Mouse (Mus musculus) neural tube, embryonic 13.5 days (tissue): ENCODE measurements around the gene Rps6kc1. TPM values are rescaled to one million over a fixed set of nuclear protein-coding genes. Genes with fewer than 3 reads are reported as not detected.

Source experiments
- ATAC-seq: fragments of 200-750 bp; cut with Nextera tagmentation; 2 replicates; pipeline ENCODE4 v1.8.0; 2017; ENCODE audit warnings: low read depth, mild to moderate bottlenecking, moderate TSS enrichment, moderate library complexity
- H3K27ac ChIP-seq: fragments of 300-500 bp; sonication (generic); replicated peaks from 2 replicates; pipeline ENCODE4 v1.5.1; 2015; ENCODE audit warnings: moderate library complexity, mild to moderate bottlenecking, inconsistent platforms
- H3K27me3 ChIP-seq: fragments of 300-500 bp; sonication (generic); 2 replicates; pipeline ENCODE4 v1.6.1; 2015; ENCODE audit warnings: mild to moderate bottlenecking, inconsistent platforms
- H3K36me3 ChIP-seq: fragments of 300-500 bp; sonication (generic); 2 replicates; pipeline ENCODE4 v1.6.1; 2015; ENCODE audit warnings: mild to moderate bottlenecking, inconsistent platforms
- H3K4me1 ChIP-seq: fragments of 300-500 bp; sonication (generic); replicated peaks from 2 replicates; pipeline ENCODE4 v1.6.1; 2015; ENCODE audit warnings: inconsistent platforms
- H3K4me2 ChIP-seq: fragments of 300-500 bp; sonication (generic); 2 replicates; pipeline ENCODE4 v1.6.1; 2015; ENCODE audit warnings: inconsistent platforms, mild to moderate bottlenecking, moderate library complexity
- H3K4me3 ChIP-seq: fragments of 300-500 bp; sonication (generic); 2 replicates; pipeline ENCODE4 v1.5.1; 2015; ENCODE audit warnings: mild to moderate bottlenecking, inconsistent platforms
- H3K9ac ChIP-seq: fragments of 300-500 bp; sonication (generic); 2 replicates; pipeline ENCODE4 v1.6.1; 2015; ENCODE audit warnings: moderate library complexity, mild to moderate bottlenecking, inconsistent platforms
- H3K9me3 ChIP-seq: fragments of 300-500 bp; sonication (generic); 2 replicates; pipeline ENCODE4 v1.6.1; 2016; ENCODE audit warnings: inconsistent platforms
- WGBS: fragments of 180-500 bp; shearing (Covaris S2); methylation state at CpG from one replicate; pipeline ENCODE4 v1.1.7; 2015; 5-methylcytosine and 5-hydroxymethylcytosine counted together
- polyA plus RNA-seq: library from polyadenylated mRNA; unstranded; fragments of >200 nt; fragmentation: Nextera tagmentation; extraction: Ambion mirVana; gene quantifications from 2 replicates; pipeline ENCODE4 v1.2.1, GENCODE M21; 2015

Gene Rps6kc1
- polyA plus RNA-seq, 1 experiment from 2014 or later, result 26.9 TPM

GRCm38 (mm10) chr1:190690528-190691262 lies 220.9 kb downstream of the Rps6kc1 start:
- peaks cover 27% of the 10 kb centered on the region for H3K4me1 ChIP-seq
- ATAC-seq, result peak; percentile 45
- no peaks in the 10 kb centered on the region for H3K27me3 ChIP-seq
- 61% methylated on average over 29 of the region's 29 CpGs for WGBS
- no peak overlapping the region for H3K9ac ChIP-seq
- no peaks in the 10 kb centered on the region for H3K36me3 ChIP-seq
- H3K4me3 ChIP-seq, result no peak overlapping the region
- H3K4me2 ChIP-seq, result no peak overlapping the region; the same call in 1 of the 2 replicates
- no peaks in the 10 kb centered on the region for H3K9me3 ChIP-seq
- peak overlapping the region; percentile 46; the same call in 1 of the 2 replicates for H3K27ac ChIP-seq

- 95% methylated on average over 7 of the region's 7 CpGs for WGBS
- H3K4me3 ChIP-seq, result no peak overlapping the region
- no peak for ATAC-seq
- H3K36me3 ChIP-seq, result no peaks in the 10 kb centered on the region
- no peak overlapping the region for H3K9ac ChIP-seq
- H3K27me3 ChIP-seq, result no peaks in the 10 kb centered on the region
- H3K4me2 ChIP-seq, result no peak overlapping the region
- H3K27ac ChIP-seq, result peak overlapping the region; percentile 20
- H3K9me3 ChIP-seq, result no peaks in the 10 kb centered on the region
- H3K4me1 ChIP-seq, result peaks cover 24% of the 10 kb centered on the region
These were observed 228.5 kb downstream of the Rps6kc1 start for GRCm38 (mm10) chr1:190683060-190683459.

GRCm38 (mm10) chr1:190682021-190682926 lies 229.3 kb downstream of the Rps6kc1 start:
- peak overlapping the region; percentile 39 for H3K4me2 ChIP-seq
- no peaks in the 10 kb centered on the region for H3K27me3 ChIP-seq
- H3K9ac ChIP-seq, result peak overlapping the region; percentile 48; the same call in 1 of the 2 replicates
- H3K36me3 ChIP-seq, result no peaks in the 10 kb centered on the region
- 35% methylated on average over 25 of the region's 25 CpGs for WGBS
- peak; percentile 75 for ATAC-seq
- no peaks in the 10 kb centered on the region for H3K9me3 ChIP-seq
- H3K4me3 ChIP-seq, result peak overlapping the region; percentile 11; the same call in 1 of the 2 replicates
- H3K4me1 ChIP-seq, result peaks cover 24% of the 10 kb centered on the region
- peak overlapping the region; percentile 75 for H3K27ac ChIP-seq

GRCm38 (mm10) chr1:190675455-190675854 lies 236.1 kb downstream of the Rps6kc1 start:
- H3K36me3 ChIP-seq, result no peaks in the 10 kb centered on the region
- no peaks in the 10 kb centered on the region for H3K4me1 ChIP-seq
- no peaks in the 10 kb centered on the region for H3K27me3 ChIP-seq
- no peak for ATAC-seq
- no peaks in the 10 kb centered on the region for H3K9me3 ChIP-seq
- H3K27ac ChIP-seq, result no peak overlapping the region
- no peak overlapping the region for H3K4me2 ChIP-seq
- no peak overlapping the region for H3K9ac ChIP-seq
- 79% methylated on average over 3 of the region's 3 CpGs for WGBS
- H3K4me3 ChIP-seq, result no peak overlapping the region

- H3K9me3 ChIP-seq, result no peaks in the 10 kb centered on the region
- ATAC-seq, result no peak
- peaks cover 3% of the 10 kb centered on the region; the same call in 1 of the 2 replicates for H3K4me1 ChIP-seq
- no peak overlapping the region for H3K9ac ChIP-seq
- no peaks in the 10 kb centered on the region for H3K27me3 ChIP-seq
- no peak overlapping the region for H3K4me3 ChIP-seq
- no peak overlapping the region for H3K27ac ChIP-seq
- no peak overlapping the region for H3K4me2 ChIP-seq
- 83% methylated on average over 10 of the region's 10 CpGs for WGBS
- no peaks in the 10 kb centered on the region for H3K36me3 ChIP-seq
These were observed 242.5 kb downstream of the Rps6kc1 start for GRCm38 (mm10) chr1:190669099-190669498.

GRCm38 (mm10) chr1:190667821-190668220 lies 243.7 kb downstream of the Rps6kc1 start:
- H3K9ac ChIP-seq, result no peak overlapping the region
- ATAC-seq, result no peak
- no peaks in the 10 kb centered on the region for H3K27me3 ChIP-seq
- no peaks in the 10 kb centered on the region for H3K9me3 ChIP-seq
- no peaks in the 10 kb centered on the region for H3K36me3 ChIP-seq
- no peak overlapping the region for H3K4me3 ChIP-seq
- 97% methylated on average over 11 of the region's 11 CpGs for WGBS
- no peak overlapping the region for H3K4me2 ChIP-seq
- H3K4me1 ChIP-seq, result peaks cover 3% of the 10 kb centered on the region; the same call in 1 of the 2 replicates
- no peak overlapping the region for H3K27ac ChIP-seq

- no peak overlapping the region for H3K9ac ChIP-seq
- H3K27ac ChIP-seq, result no peak overlapping the region
- H3K4me2 ChIP-seq, result no peak overlapping the region
- 83% methylated on average over 5 of the region's 5 CpGs for WGBS
- no peak for ATAC-seq
- H3K4me1 ChIP-seq, result peaks cover 3% of the 10 kb centered on the region; the same call in 1 of the 2 replicates
- H3K36me3 ChIP-seq, result no peaks in the 10 kb centered on the region
- H3K27me3 ChIP-seq, result no peaks in the 10 kb centered on the region
- no peak overlapping the region for H3K4me3 ChIP-seq
- H3K9me3 ChIP-seq, result no peaks in the 10 kb centered on the region
These were observed 244.2 kb downstream of the Rps6kc1 start for GRCm38 (mm10) chr1:190667326-190667725.

- Histone ChIP-seq H3K27me3 (no peaks in the 10 kb centered on the region), H3K27ac (no peak overlapping the region), H3K4me2 (no peak overlapping the region), H3K4me3 (no peak overlapping the region), H3K9me3 (no peaks in the 10 kb centered on the region), H3K9ac (no peak overlapping the region), H3K36me3 (no peaks in the 10 kb centered on the region), H3K4me1 (peaks cover 15% of the 10 kb centered on the region; the same call in 1 of the 2 replicates)
- WGBS, result 86% methylated on average over 8 of the region's 8 CpGs
- ATAC-seq, result no peak
These were observed 246.1 kb downstream of the Rps6kc1 start for GRCm38 (mm10) chr1:190665490-190665875.

GRCm38 (mm10) chr1:190664767-190665489 lies 246.6 kb downstream of the Rps6kc1 start:
- Histone ChIP-seq H3K9ac (no peak overlapping the region), H3K4me1 (peaks cover 15% of the 10 kb centered on the region; the same call in 1 of the 2 replicates), H3K4me2 (no peak overlapping the region), H3K36me3 (no peaks in the 10 kb centered on the region), H3K27me3 (peaks cover 5% of the 10 kb centered on the region; the same call in 1 of the 2 replicates), H3K4me3 (no peak overlapping the region), H3K27ac (no peak overlapping the region), H3K9me3 (no peaks in the 10 kb centered on the region)
- no peak for ATAC-seq
- 82% methylated on average over 21 of the region's 21 CpGs for WGBS

- ATAC-seq, result no peak
- no peaks in the 10 kb centered on the region for H3K36me3 ChIP-seq
- H3K27ac ChIP-seq, result no peak overlapping the region
- no peaks in the 10 kb centered on the region for H3K9me3 ChIP-seq
- peaks cover 7% of the 10 kb centered on the region; the same call in 1 of the 2 replicates for H3K27me3 ChIP-seq
- no peak overlapping the region for H3K9ac ChIP-seq
- no peak overlapping the region for H3K4me3 ChIP-seq
- peaks cover 15% of the 10 kb centered on the region; the same call in 1 of the 2 replicates for H3K4me1 ChIP-seq
- no peak overlapping the region for H3K4me2 ChIP-seq
- WGBS, result 84% methylated on average over 4 of the region's 4 CpGs
These were observed 247.6 kb downstream of the Rps6kc1 start for GRCm38 (mm10) chr1:190663996-190664395.

- H3K36me3 ChIP-seq, result no peaks in the 10 kb centered on the region
- no peak overlapping the region for H3K4me3 ChIP-seq
- 88% methylated on average over 5 of the region's 5 CpGs for WGBS
- H3K9ac ChIP-seq, result no peak overlapping the region
- no peaks in the 10 kb centered on the region for H3K9me3 ChIP-seq
- peaks cover 7% of the 10 kb centered on the region; the same call in 1 of the 2 replicates for H3K27me3 ChIP-seq
- no peak for ATAC-seq
- H3K27ac ChIP-seq, result no peak overlapping the region
- no peak overlapping the region for H3K4me2 ChIP-seq
- H3K4me1 ChIP-seq, result peaks cover 15% of the 10 kb centered on the region; the same call in 1 of the 2 replicates
These were observed 248.8 kb downstream of the Rps6kc1 start for GRCm38 (mm10) chr1:190662736-190663135.
